Mouse (Mus musculus) liver, embryonic 12.5 days (tissue): ENCODE data around the gene Snx15. TPM values are rescaled to one million over a fixed set of nuclear protein-coding genes. Genes with fewer than 3 reads are reported as not detected.

Experiments used
- ATAC-seq: fragments of 200-750 bp; cut with Nextera tagmentation; 2 replicates; pipeline ENCODE4 v1.8.0; 2017; ENCODE audit warnings: moderate number of reproducible peaks, mild to moderate bottlenecking, moderate library complexity
- H3K27ac ChIP-seq: fragments of 300-500 bp; sonication (generic); 2 replicates; pipeline ENCODE4 v1.5.1; 2016; ENCODE audit warnings: mild to moderate bottlenecking
- H3K27me3 ChIP-seq: fragments of 300-500 bp; sonication (generic); replicated peaks from 2 replicates; pipeline ENCODE4 v1.6.1; 2016; ENCODE audit warnings: mild to moderate bottlenecking, moderate library complexity
- H3K36me3 ChIP-seq: fragments of 300-500 bp; sonication (generic); 2 replicates; pipeline ENCODE4 v1.6.1; 2016; ENCODE audit warnings: mild to moderate bottlenecking, moderate library complexity
- H3K4me1 ChIP-seq: fragments of 300-500 bp; sonication (generic); 2 replicates; pipeline ENCODE4 v1.6.1; 2016
- H3K4me2 ChIP-seq: fragments of 300-500 bp; sonication (generic); 2 replicates; pipeline ENCODE4 v1.6.1; 2016; ENCODE audit warnings: mild to moderate bottlenecking, moderate library complexity
- H3K4me3 ChIP-seq: fragments of 300-500 bp; sonication (generic); 2 replicates; pipeline ENCODE4 v1.5.1; 2016; ENCODE audit warnings: mild to moderate bottlenecking, moderate library complexity
- H3K9ac ChIP-seq: fragments of 300-500 bp; sonication (generic); 2 replicates; pipeline ENCODE4 v1.6.1; 2016; ENCODE audit warnings: mild to moderate bottlenecking, moderate library complexity
- H3K9me3 ChIP-seq: fragments of 300-500 bp; sonication (generic); replicated peaks from 2 replicates; pipeline ENCODE4 v1.6.1; 2016; ENCODE audit warnings: mild to moderate bottlenecking, moderate library complexity
- WGBS: fragments of 180-500 bp; shearing (Covaris S2); methylation state at CpG from one replicate; pipeline ENCODE4 v1.1.7; 2016; ENCODE audit not compliant: insufficient replicate concordance; 5-methylcytosine and 5-hydroxymethylcytosine counted together
- polyA plus RNA-seq: library from polyadenylated mRNA; unstranded; fragments of >200 nt; fragmentation: Nextera tagmentation; extraction: Ambion mirVana; gene quantifications from 2 replicates; pipeline ENCODE4 v1.2.1, GENCODE M21; 2016

Snx15 gene
- polyA plus RNA-seq, 1 experiment from 2014 or later = 41.7 TPM

- ATAC-seq = peak; percentile 79
- peak overlapping the region; percentile 86 for H3K9ac ChIP-seq
- 0% methylated on average over 17 of the region's 17 CpGs for WGBS
- no peaks in the 10 kb centered on the region for H3K27me3 ChIP-seq
- H3K4me2 ChIP-seq = peak overlapping the region; percentile 89
- no peaks in the 10 kb centered on the region for H3K9me3 ChIP-seq
- peak overlapping the region; percentile 82 for H3K4me3 ChIP-seq
- H3K36me3 ChIP-seq = peaks cover 76% of the 10 kb centered on the region
- peak overlapping the region; percentile 91 for H3K27ac ChIP-seq
- peaks cover 34% of the 10 kb centered on the region for H3K4me1 ChIP-seq
Observed at GRCm38 (mm10) chr19:6085417-6085879, 42.7 kb downstream of the Snx15 start.

GRCm38 (mm10) chr19:6084478-6085248, 43.4 kb downstream of the Snx15 start, which contains the start of the genes Zfpl1 and Cdca5:
Zfpl1 (minus strand) TSS chr19:6084956.
Cdca5 (plus strand) TSS chr19:6084983.
- Histone ChIP-seq H3K9me3 (no peaks in the 10 kb centered on the region), H3K27ac (peak within 1 kb of the TSS; percentile 91), H3K9ac (peak within 1 kb of the TSS; percentile 86), H3K27me3 (no peaks in the 10 kb centered on the region), H3K4me3 (peak within 1 kb of the TSS; percentile 82), H3K4me2 (peak within 1 kb of the TSS; percentile 89), H3K36me3 (peaks cover 76% of the 10 kb centered on the region), H3K4me1 (peaks cover 34% of the 10 kb centered on the region)
- peak; percentile 86 for ATAC-seq
- WGBS = under 1% methylated on average over 58 of the region's 58 CpGs

GRCm38 (mm10) chr19:6082156-6082555, 45.9 kb downstream of the Snx15 start, which contains the start of gene Gm28374:
Gm28374 (minus strand) TSS chr19:6082256.
- Histone ChIP-seq H3K9me3 (no peaks in the 10 kb centered on the region), H3K4me3 (no peak within 1 kb of the TSS), H3K4me2 (no peak within 1 kb of the TSS), H3K9ac (no peak within 1 kb of the TSS), H3K27me3 (no peaks in the 10 kb centered on the region), H3K4me1 (peaks cover 43% of the 10 kb centered on the region), H3K36me3 (peaks cover 52% of the 10 kb centered on the region), H3K27ac (no peak within 1 kb of the TSS)
- 83% methylated on average over 9 of the region's 9 CpGs for WGBS
- no peak for ATAC-seq

- 80% methylated on average over 12 of the region's 12 CpGs for WGBS
- no peak within 1 kb of the TSS for H3K9ac ChIP-seq
- peaks cover 45% of the 10 kb centered on the region for H3K4me1 ChIP-seq
- no peaks in the 10 kb centered on the region for H3K27me3 ChIP-seq
- no peaks in the 10 kb centered on the region for H3K9me3 ChIP-seq
- no peak within 1 kb of the TSS for H3K27ac ChIP-seq
- no peak for ATAC-seq
- no peak within 1 kb of the TSS for H3K4me2 ChIP-seq
- H3K4me3 ChIP-seq = no peak within 1 kb of the TSS
- H3K36me3 ChIP-seq = peaks cover 42% of the 10 kb centered on the region
Observed at GRCm38 (mm10) chr19:6079983-6080480, 48.1 kb downstream of the Snx15 start, which contains the start of gene Tmem262. Tmem262 (plus strand) TSS chr19:6080033.

GRCm38 (mm10) chr19:6076564-6077393, 51.3 kb downstream of the Snx15 start, which contains the start of gene Vps51:
Vps51 (minus strand) TSS chr19:6077231.
- Histone ChIP-seq H3K27ac (peak within 1 kb of the TSS; percentile 80), H3K9ac (peak within 1 kb of the TSS; percentile 72), H3K27me3 (no peaks in the 10 kb centered on the region), H3K9me3 (no peaks in the 10 kb centered on the region), H3K4me1 (peaks cover 28% of the 10 kb centered on the region), H3K36me3 (peaks cover 50% of the 10 kb centered on the region), H3K4me2 (peak within 1 kb of the TSS; percentile 83), H3K4me3 (peak within 1 kb of the TSS; percentile 80)
- 1% methylated on average over 33 of the region's 33 CpGs for WGBS
- ATAC-seq = peak; percentile 86

GRCm38 (mm10) chr19:6073889-6074288, 54.2 kb downstream of the Snx15 start:
- H3K27me3 ChIP-seq = no peaks in the 10 kb centered on the region
- 87% methylated on average over 5 of the region's 5 CpGs for WGBS
- H3K4me3 ChIP-seq = no peak overlapping the region
- H3K4me1 ChIP-seq = peaks cover 31% of the 10 kb centered on the region
- H3K9ac ChIP-seq = no peak overlapping the region
- no peak overlapping the region for H3K27ac ChIP-seq
- H3K4me2 ChIP-seq = no peak overlapping the region
- no peak for ATAC-seq
- peaks cover 57% of the 10 kb centered on the region for H3K36me3 ChIP-seq
- no peaks in the 10 kb centered on the region for H3K9me3 ChIP-seq

GRCm38 (mm10) chr19:6071261-6071660, 56.8 kb downstream of the Snx15 start:
- H3K9ac ChIP-seq = no peak overlapping the region
- peaks cover 38% of the 10 kb centered on the region for H3K4me1 ChIP-seq
- no peak for ATAC-seq
- WGBS = 86% methylated on average over 19 of the region's 19 CpGs
- H3K27ac ChIP-seq = no peak overlapping the region
- H3K9me3 ChIP-seq = no peaks in the 10 kb centered on the region
- H3K4me3 ChIP-seq = no peak overlapping the region
- peaks cover 64% of the 10 kb centered on the region for H3K36me3 ChIP-seq
- no peak overlapping the region for H3K4me2 ChIP-seq
- no peaks in the 10 kb centered on the region for H3K27me3 ChIP-seq

GRCm38 (mm10) chr19:6070571-6071250, 57.4 kb downstream of the Snx15 start:
- Histone ChIP-seq H3K4me3 (no peak overlapping the region), H3K27ac (no peak overlapping the region), H3K36me3 (peaks cover 64% of the 10 kb centered on the region), H3K9me3 (no peaks in the 10 kb centered on the region), H3K9ac (no peak overlapping the region), H3K4me2 (no peak overlapping the region), H3K4me1 (peaks cover 38% of the 10 kb centered on the region), H3K27me3 (no peaks in the 10 kb centered on the region)
- no peak for ATAC-seq
- WGBS = 86% methylated on average over 31 of the region's 31 CpGs

GRCm38 (mm10) chr19:6069851-6070250, 58.3 kb downstream of the Snx15 start:
- no peak overlapping the region for H3K27ac ChIP-seq
- H3K9me3 ChIP-seq = no peaks in the 10 kb centered on the region
- WGBS = 85% methylated on average over 10 of the region's 10 CpGs
- H3K4me3 ChIP-seq = no peak overlapping the region
- no peak for ATAC-seq
- H3K9ac ChIP-seq = no peak overlapping the region
- no peak overlapping the region for H3K4me2 ChIP-seq
- H3K36me3 ChIP-seq = peaks cover 57% of the 10 kb centered on the region
- H3K4me1 ChIP-seq = peaks cover 32% of the 10 kb centered on the region
- H3K27me3 ChIP-seq = no peaks in the 10 kb centered on the region
